Mouse (Mus musculus): ENCODE measurements around the gene Pibf1.

DNA sequence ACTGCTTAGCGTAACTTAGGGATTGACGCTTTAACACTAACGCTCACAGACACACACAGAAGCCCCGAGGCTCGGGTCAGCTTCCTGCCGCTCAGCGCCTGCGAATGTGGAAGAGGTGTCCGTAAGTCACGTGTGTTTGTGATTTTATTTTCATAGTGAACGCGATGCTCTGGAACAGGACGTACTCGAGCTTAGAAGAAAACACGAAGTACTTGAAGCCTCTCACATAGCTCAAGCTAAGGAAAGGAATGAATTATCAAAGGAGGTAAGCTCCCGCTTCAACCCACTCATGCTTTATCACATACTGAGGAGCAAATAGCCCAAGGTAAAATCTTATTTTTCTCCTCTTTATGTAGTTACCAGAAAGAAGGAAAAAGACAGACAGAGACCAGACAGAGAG lies 37.1 kb downstream of the Pibf1 start:
- TF ChIP-seq TAL1 (IDR thresholded peaks at IDR 0.05; ENCODE audit: low read length) (no peak), GATA1 (IDR thresholded peaks at IDR 0.05; ENCODE audit: low read length) (no peak)

Measured in erythroblast, embryonic 14.5 days (primary cell).